Mouse (Mus musculus) liver, embryonic 14.5 days (tissue): ENCODE measurements around the gene Syt7.
A peak's percentile ranks its signal among the peaks of the same experiment; 100 is the strongest.

Experiments
- CTCF ChIP-seq: IDR thresholded peaks from 2 replicates; pipeline ENCODE4 v1.5.1; 2016; ENCODE audit warnings: antibody characterized with exemption, low read depth, control low read depth
- EP300 ChIP-seq: IDR thresholded peaks from 2 replicates; pipeline ENCODE4 v1.6.1; 2016; ENCODE audit warnings: antibody characterized with exemption, low read depth

DNA sequence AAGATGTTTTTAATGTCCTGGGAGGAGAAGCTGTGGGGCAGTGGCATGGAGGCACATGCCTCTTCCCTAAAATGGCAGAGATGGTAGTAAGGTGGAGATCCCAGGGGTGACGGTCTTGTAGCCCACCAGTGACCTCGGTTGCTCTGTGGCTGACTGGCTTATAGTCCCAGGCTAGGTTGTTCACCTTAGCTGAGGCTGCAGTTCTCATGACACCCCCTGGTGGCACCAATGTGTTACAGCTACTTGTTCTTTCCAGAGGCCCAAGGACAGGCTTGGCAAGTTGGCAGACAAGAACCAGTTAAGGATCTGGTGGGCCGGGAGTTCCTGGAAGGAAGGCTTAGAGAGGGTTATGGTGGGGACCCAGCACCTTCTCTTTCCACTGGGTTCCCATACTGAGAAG is 47.0 kb downstream of the Syt7 start:
- peak; percentile 88 for TF ChIP-seq CTCF
- no peak for TF ChIP-seq EP300
